Mouse (Mus musculus) cerebellum, adult 2 months (tissue): Measurements from ENCODE around the gene Pde3a. TPM values are rescaled to one million over a fixed set of nuclear protein-coding genes. Genes with fewer than 3 reads are reported as not detected.

Experiments
- DNase-seq, 2 experiments: peaks; one replicate each; pipeline ENCODE4 v3.0.0; 2021
- H3K27ac ChIP-seq: fragments of 200-500 bp; 2 replicates; pipeline ENCODE4 v1.5.1; 2012; ENCODE audit warnings: low read length, control low read depth, inconsistent platforms; ENCODE audit not compliant: insufficient read depth
- H3K27me3 ChIP-seq: fragments of 200-500 bp; 2 replicates; pipeline ENCODE4 v1.6.1; 2012; ENCODE audit warnings: inconsistent platforms, mild to moderate bottlenecking, low read length, moderate library complexity; ENCODE audit not compliant: control insufficient read depth, insufficient read depth
- H3K4me1 ChIP-seq: fragments of 200-500 bp; 2 replicates; pipeline ENCODE4 v1.6.1; 2011; ENCODE audit warnings: low read length; ENCODE audit not compliant: control insufficient read depth, insufficient read depth
- H3K4me3 ChIP-seq: fragments of 200-500 bp; replicated peaks from 2 replicates; pipeline ENCODE3; 2011; ENCODE audit warnings: mild to moderate bottlenecking, low read depth, low read length, control low read depth; ENCODE audit not compliant: insufficient read depth
- CTCF ChIP-seq: fragments of 200-500 bp; IDR thresholded peaks from 2 replicates; pipeline ENCODE4 v1.5.1; 2011; ENCODE audit warnings: low read depth, mild to moderate bottlenecking, control low read depth, low read length, moderate library complexity, borderline replicate concordance; ENCODE audit not compliant: insufficient read depth
- POLR2A ChIP-seq: fragments of 200-500 bp; IDR thresholded peaks from 2 replicates; pipeline ENCODE4 v1.6.1; 2011; ENCODE audit warnings: low read length, control low read depth, borderline replicate concordance; ENCODE audit not compliant: insufficient read depth
- WGBS: fragments of 180-500 bp; shearing (Covaris S2); methylation state at CpG from one replicate; pipeline ENCODE4 v1.1.7; 2018; 5-methylcytosine and 5-hydroxymethylcytosine counted together
- polyA plus RNA-seq: library from polyadenylated mRNA; depleted of rRNA; stranded (reverse); fragments of >200 nt; gene quantifications from 2 replicates; pipeline ENCODE4 v1.2.3, GENCODE M21; 2012

Pde3a gene
- polyA plus RNA-seq, 1 experiment: 3.3 TPM

- 98% methylated on average over 1 of the region's 1 CpGs for WGBS
- TF ChIP-seq CTCF (peak; percentile 34; the same call in 1 of the 2 replicates), POLR2A (no peak)
- no peaks in the 10 kb centered on the region for H3K27me3 ChIP-seq
- H3K4me3 ChIP-seq: no peak overlapping the region
- no peak for DNase-seq
- H3K4me1 ChIP-seq: no peaks in the 10 kb centered on the region; the same call in 1 of the 2 replicates
- no peak overlapping the region for H3K27ac ChIP-seq
Observed at GRCm38 (mm10) chr6:141430134-141430533, 181.1 kb downstream of the Pde3a start.

GRCm38 (mm10) chr6:141432271-141432974, 183.4 kb downstream of the Pde3a start:
- H3K4me1 ChIP-seq: no peaks in the 10 kb centered on the region; the same call in 1 of the 2 replicates
- H3K27ac ChIP-seq: no peak overlapping the region
- WGBS: 91% methylated on average over 13 of the region's 13 CpGs
- no peak for TF ChIP-seq CTCF
- TF ChIP-seq POLR2A: no peak
- H3K4me3 ChIP-seq: no peak overlapping the region
- no peak for DNase-seq
- H3K27me3 ChIP-seq: no peaks in the 10 kb centered on the region

- no peak overlapping the region for H3K27ac ChIP-seq
- TF ChIP-seq CTCF (no peak), POLR2A (no peak)
- H3K27me3 ChIP-seq: no peaks in the 10 kb centered on the region
- H3K4me1 ChIP-seq: no peaks in the 10 kb centered on the region; the same call in 1 of the 2 replicates
- 47% methylated on average over 10 of the region's 10 CpGs for WGBS
- DNase-seq: no peak
- no peak overlapping the region for H3K4me3 ChIP-seq
Observed at GRCm38 (mm10) chr6:141433917-141434756, 185.1 kb downstream of the Pde3a start.

- H3K4me1 ChIP-seq: no peaks in the 10 kb centered on the region
- WGBS: 84% methylated on average over 4 of the region's 4 CpGs
- H3K27ac ChIP-seq: no peak overlapping the region
- no peak for DNase-seq
- no peaks in the 10 kb centered on the region for H3K27me3 ChIP-seq
- no peak for TF ChIP-seq CTCF
- no peak for TF ChIP-seq POLR2A
- no peak overlapping the region for H3K4me3 ChIP-seq
Observed at GRCm38 (mm10) chr6:141435160-141435559, 186.1 kb downstream of the Pde3a start.

GRCm38 (mm10) chr6:141439965-141440364, 190.9 kb downstream of the Pde3a start:
- H3K4me3 ChIP-seq: no peak overlapping the region
- no peak for DNase-seq
- H3K27me3 ChIP-seq: no peaks in the 10 kb centered on the region
- TF ChIP-seq POLR2A (no peak), CTCF (no peak)
- no peaks in the 10 kb centered on the region for H3K4me1 ChIP-seq
- H3K27ac ChIP-seq: no peak overlapping the region
- WGBS: 77% methylated on average over 3 of the region's 3 CpGs

GRCm38 (mm10) chr6:141447547-141447946, 198.5 kb downstream of the Pde3a start:
- 11% methylated on average over 3 of the region's 3 CpGs for WGBS
- TF ChIP-seq POLR2A (no peak), CTCF (peak; percentile 69)
- no peak overlapping the region for H3K4me3 ChIP-seq
- DNase-seq: peak; percentile 50 to 59
- no peak overlapping the region for H3K27ac ChIP-seq
- no peaks in the 10 kb centered on the region for H3K4me1 ChIP-seq
- H3K27me3 ChIP-seq: no peaks in the 10 kb centered on the region

GRCm38 (mm10) chr6:141448886-141449285, 199.8 kb downstream of the Pde3a start:
- Histone ChIP-seq H3K4me1 (no peaks in the 10 kb centered on the region), H3K27me3 (no peaks in the 10 kb centered on the region), H3K27ac (no peak overlapping the region), H3K4me3 (no peak overlapping the region)
- TF ChIP-seq CTCF: no peak
- TF ChIP-seq POLR2A: no peak
- no peak for DNase-seq
- WGBS: 76% methylated on average over 8 of the region's 8 CpGs
